Mouse (Mus musculus): Measurements from ENCODE around the gene Henmt1. TPM values are rescaled to one million over a fixed set of nuclear protein-coding genes. Genes with fewer than 3 reads are reported as not detected.

The Henmt1 gene
- 0.29 and 0.42 TPM in 2 replicates for polyA plus RNA-seq (2015; fragmentation: Nextera tagmentation; extraction: Ambion mirVana)

- Histone ChIP-seq H3K9me3 (replicated peaks; ENCODE audit: low read length) (no peaks in the 10 kb centered on the region), H3K4me2 (ENCODE audit: low read length) (peak within 1 kb of the TSS; percentile 45), H3K4me3 (replicated peaks; ENCODE audit: low read depth, low read length) (peak within 1 kb of the TSS; percentile 16; the same call in 1 of the 2 replicates), H3K4me1 (replicated peaks; ENCODE audit: insufficient read depth, low read length) (no peaks in the 10 kb centered on the region), H3K9ac (ENCODE audit: low read depth, low read length) (no peak within 1 kb of the TSS), H3K27ac (no peak within 1 kb of the TSS), H3K36me3 (ENCODE audit: insufficient read depth, low read length) (no peaks in the 10 kb centered on the region), H3K27me3 (ENCODE audit: insufficient read depth, low read length) (no peaks in the 10 kb centered on the region)
- no peak for TF ChIP-seq CTCF (IDR thresholded peaks at IDR 0.05; ENCODE audit: low read depth)
- DNase-seq (ENCODE audit: low spot score) (no peak), ATAC-seq (replicated peaks; ENCODE audit: low FRiP score, low read depth) (no peak)
- WGBS, result 76% methylated on average over 5 of the region's 5 CpGs
These were observed at the start of gene Henmt1 for GRCm38 (mm10) chr3:108939573-108939972. Gene Henmt1, plus strand, starts transcription at chr3:108939873.

- no peaks in the 10 kb centered on the region for H3K4me1 ChIP-seq (replicated peaks; ENCODE audit: insufficient read depth, low read length)
- no peak within 1 kb of the TSS for H3K4me2 ChIP-seq (ENCODE audit: low read length)
- 94% methylated on average over 1 of the region's 1 CpGs for WGBS
- DNase-seq (ENCODE audit: low spot score) (no peak), ATAC-seq (replicated peaks; ENCODE audit: low FRiP score, low read depth) (no peak)
- TF ChIP-seq CTCF (IDR thresholded peaks at IDR 0.05; ENCODE audit: low read depth), result no peak
- H3K9me3 ChIP-seq (replicated peaks; ENCODE audit: low read length), result no peaks in the 10 kb centered on the region
- no peak within 1 kb of the TSS for H3K27ac ChIP-seq
- H3K9ac ChIP-seq (ENCODE audit: low read depth, low read length), result no peak within 1 kb of the TSS
- H3K4me3 ChIP-seq (replicated peaks; ENCODE audit: low read depth, low read length), result no peak within 1 kb of the TSS
- no peaks in the 10 kb centered on the region for H3K27me3 ChIP-seq (ENCODE audit: insufficient read depth, low read length)
- H3K36me3 ChIP-seq (ENCODE audit: insufficient read depth, low read length), result no peaks in the 10 kb centered on the region
These were observed 49.8 kb upstream of the Henmt1 start, which contains the start of gene Fndc7 for GRCm38 (mm10) chr3:108889908-108890307. Gene Fndc7, minus strand, starts transcription at chr3:108890008.

- DNase-seq (ENCODE audit: low spot score), result no peak
- 78% methylated on average over 1 of the region's 1 CpGs for WGBS
- Histone ChIP-seq H3K4me2 (ENCODE audit: low read length) (no peak overlapping the region), H3K36me3 (ENCODE audit: insufficient read depth, low read length) (no peaks in the 10 kb centered on the region), H3K9ac (ENCODE audit: low read depth, low read length) (no peak overlapping the region), H3K9me3 (replicated peaks; ENCODE audit: low read length) (no peaks in the 10 kb centered on the region), H3K4me3 (replicated peaks; ENCODE audit: low read depth, low read length) (no peak overlapping the region), H3K27me3 (ENCODE audit: insufficient read depth, low read length) (no peaks in the 10 kb centered on the region), H3K27ac (no peak overlapping the region), H3K4me1 (replicated peaks; ENCODE audit: insufficient read depth, low read length) (no peaks in the 10 kb centered on the region)
- TF ChIP-seq CTCF (IDR thresholded peaks at IDR 0.05; ENCODE audit: low read depth), result no peak
- ATAC-seq (replicated peaks; ENCODE audit: low FRiP score, low read depth), result no peak
These were observed 47.6 kb upstream of the Henmt1 start for GRCm38 (mm10) chr3:108892080-108892479.

GRCm38 (mm10) chr3:108892914-108893313 is 46.8 kb upstream of the Henmt1 start:
- Histone ChIP-seq H3K4me2 (ENCODE audit: low read length) (no peak overlapping the region), H3K4me1 (replicated peaks; ENCODE audit: insufficient read depth, low read length) (no peaks in the 10 kb centered on the region), H3K27me3 (ENCODE audit: insufficient read depth, low read length) (no peaks in the 10 kb centered on the region), H3K4me3 (replicated peaks; ENCODE audit: low read depth, low read length) (no peak overlapping the region), H3K27ac (no peak overlapping the region), H3K36me3 (ENCODE audit: insufficient read depth, low read length) (no peaks in the 10 kb centered on the region), H3K9ac (ENCODE audit: low read depth, low read length) (no peak overlapping the region), H3K9me3 (replicated peaks; ENCODE audit: low read length) (no peaks in the 10 kb centered on the region)
- 46% methylated on average over 4 of the region's 4 CpGs for WGBS
- no peak for DNase-seq (ENCODE audit: low spot score)
- TF ChIP-seq CTCF (IDR thresholded peaks at IDR 0.05; ENCODE audit: low read depth), result no peak
- no peak for ATAC-seq (replicated peaks; ENCODE audit: low FRiP score, low read depth)

GRCm38 (mm10) chr3:108898640-108899039 is 41.0 kb upstream of the Henmt1 start:
- Histone ChIP-seq H3K4me1 (replicated peaks; ENCODE audit: insufficient read depth, low read length) (no peaks in the 10 kb centered on the region), H3K4me3 (replicated peaks; ENCODE audit: low read depth, low read length) (no peak overlapping the region), H3K27me3 (ENCODE audit: insufficient read depth, low read length) (no peaks in the 10 kb centered on the region), H3K36me3 (ENCODE audit: insufficient read depth, low read length) (peaks cover 8% of the 10 kb centered on the region), H3K4me2 (ENCODE audit: low read length) (no peak overlapping the region), H3K9ac (ENCODE audit: low read depth, low read length) (no peak overlapping the region), H3K27ac (no peak overlapping the region), H3K9me3 (replicated peaks; ENCODE audit: low read length) (no peaks in the 10 kb centered on the region)
- 94% methylated on average over 4 of the region's 4 CpGs for WGBS
- no peak for TF ChIP-seq CTCF (IDR thresholded peaks at IDR 0.05; ENCODE audit: low read depth)
- DNase-seq (ENCODE audit: low spot score) (no peak), ATAC-seq (replicated peaks; ENCODE audit: low FRiP score, low read depth) (0 out of 2 replicates have a peak, but pooled peaks have one; percentile 23)

GRCm38 (mm10) chr3:108900147-108900546 is 39.5 kb upstream of the Henmt1 start:
- ATAC-seq (replicated peaks; ENCODE audit: low FRiP score, low read depth) (no peak), DNase-seq (ENCODE audit: low spot score) (no peak)
- Histone ChIP-seq H3K27ac (no peak overlapping the region), H3K4me1 (replicated peaks; ENCODE audit: insufficient read depth, low read length) (no peaks in the 10 kb centered on the region), H3K9me3 (replicated peaks; ENCODE audit: low read length) (no peaks in the 10 kb centered on the region), H3K4me3 (replicated peaks; ENCODE audit: low read depth, low read length) (no peak overlapping the region), H3K36me3 (ENCODE audit: insufficient read depth, low read length) (peaks cover 23% of the 10 kb centered on the region), H3K9ac (ENCODE audit: low read depth, low read length) (no peak overlapping the region), H3K27me3 (ENCODE audit: insufficient read depth, low read length) (no peaks in the 10 kb centered on the region), H3K4me2 (ENCODE audit: low read length) (no peak overlapping the region)
- 87% methylated on average over 3 of the region's 3 CpGs for WGBS
- TF ChIP-seq CTCF (IDR thresholded peaks at IDR 0.05; ENCODE audit: low read depth), result no peak

- no peak overlapping the region for H3K4me2 ChIP-seq (ENCODE audit: low read length)
- no peak overlapping the region for H3K9ac ChIP-seq (ENCODE audit: low read depth, low read length)
- WGBS, result 77% methylated on average over 5 of the region's 5 CpGs
- DNase-seq (ENCODE audit: low spot score), result no peak
- no peaks in the 10 kb centered on the region for H3K4me1 ChIP-seq (replicated peaks; ENCODE audit: insufficient read depth, low read length)
- no peak overlapping the region for H3K27ac ChIP-seq
- no peaks in the 10 kb centered on the region for H3K9me3 ChIP-seq (replicated peaks; ENCODE audit: low read length)
- TF ChIP-seq CTCF (IDR thresholded peaks at IDR 0.05; ENCODE audit: low read depth), result no peak
- peaks cover 26% of the 10 kb centered on the region for H3K36me3 ChIP-seq (ENCODE audit: insufficient read depth, low read length)
- H3K4me3 ChIP-seq (replicated peaks; ENCODE audit: low read depth, low read length), result no peak overlapping the region
- ATAC-seq (replicated peaks; ENCODE audit: low FRiP score, low read depth), result no peak
- H3K27me3 ChIP-seq (ENCODE audit: insufficient read depth, low read length), result no peaks in the 10 kb centered on the region
These were observed 39.0 kb upstream of the Henmt1 start for GRCm38 (mm10) chr3:108900681-108901080.
